Mouse (Mus musculus) liver, embryonic 14.5 days (tissue): Measurements from ENCODE around the gene Rbm34. TPM values are rescaled to one million over a fixed set of nuclear protein-coding genes. Genes with fewer than 3 reads are reported as not detected.
"Not testable (repeated sequence)": the region's sequence is repeated elsewhere in the genome, so short reads cannot be mapped to it uniquely, and the experiment has no call there.

Experiments used
- ATAC-seq: fragments of 200-750 bp; cut with Nextera tagmentation; 2 replicates; pipeline ENCODE4 v1.8.0; 2017; ENCODE audit warnings: moderate number of reproducible peaks, mild to moderate bottlenecking, moderate library complexity; ENCODE audit not compliant: insufficient read depth
- DNase-seq, 3 experiments: peaks; one replicate each; pipeline ENCODE4 v3.0.0-alpha.2; 2012 to 2013; ENCODE audit warnings: low read depth in 3 of 3, low spot score in 3 of 3
- H3K27ac ChIP-seq: fragments of 300-500 bp; sonication (generic); 2 replicates; pipeline ENCODE4 v1.5.1; 2014; ENCODE audit warnings: moderate library complexity, mild to moderate bottlenecking, control low read depth, inconsistent platforms
- H3K27me3 ChIP-seq: fragments of 300-500 bp; sonication (generic); 2 replicates; pipeline ENCODE4 v1.6.1; 2014; ENCODE audit warnings: mild to moderate bottlenecking, low read length, moderate library complexity; ENCODE audit not compliant: control insufficient read depth, insufficient read depth
- H3K36me3 ChIP-seq: fragments of 300-500 bp; sonication (generic); replicated peaks from 2 replicates; pipeline ENCODE4 v1.6.1; 2014; ENCODE audit warnings: low read depth; ENCODE audit not compliant: control insufficient read depth, insufficient read depth
- H3K4me1 ChIP-seq, 2 experiments: fragments of 200-500 bp in 1 of 2; fragments of 300-500 bp in 1 of 2; sonication (generic) in 1 of 2; replicated peaks; 2 replicates each; pipeline ENCODE4 v1.6.1; 2012 to 2014; ENCODE audit warnings: antibody characterized with exemption in 1 of 2, inconsistent platforms in 1 of 2, low read length in 1 of 2; ENCODE audit not compliant: control insufficient read depth in 2 of 2, insufficient read depth in 2 of 2
- H3K4me2 ChIP-seq: fragments of 300-500 bp; sonication (generic); 2 replicates; pipeline ENCODE4 v1.6.1; 2014; ENCODE audit warnings: low read depth, mild to moderate bottlenecking, control low read depth, moderate library complexity
- H3K4me3 ChIP-seq, 2 experiments: fragments of 200-500 bp in 1 of 2; fragments of 300-500 bp in 1 of 2; sonication (generic) in 1 of 2; 2 replicates each; pipeline ENCODE4 v1.5.1; 2012 to 2014; ENCODE audit warnings: low read depth in 2 of 2, low read length in 2 of 2, mild to moderate bottlenecking in 2 of 2, control low read depth in 1 of 2, inconsistent platforms in 1 of 2, moderate library complexity in 1 of 2; ENCODE audit not compliant: insufficient read depth in 1 of 2
- H3K9ac ChIP-seq: fragments of 300-500 bp; sonication (generic); replicated peaks from 2 replicates; pipeline ENCODE4 v1.6.1; 2014; ENCODE audit warnings: mild to moderate bottlenecking, control low read depth, moderate library complexity
- H3K9me3 ChIP-seq: fragments of 300-500 bp; sonication (generic); 2 replicates; pipeline ENCODE4 v1.6.1; 2016; ENCODE audit warnings: low read length, mixed read lengths; ENCODE audit not compliant: control insufficient read depth
- CTCF ChIP-seq: IDR thresholded peaks from 2 replicates; pipeline ENCODE4 v1.5.1; 2016; ENCODE audit warnings: antibody characterized with exemption, low read depth, control low read depth
- EP300 ChIP-seq: IDR thresholded peaks from 2 replicates; pipeline ENCODE4 v1.6.1; 2016; ENCODE audit warnings: antibody characterized with exemption, low read depth
- WGBS: fragments of 180-500 bp; shearing (Covaris S2); extraction: QIAGEN DNeasy Blood & Tissue Kit; methylation state at CpG from one replicate; pipeline ENCODE4 v1.1.7; 2014; ENCODE audit not compliant: insufficient replicate concordance; 5-methylcytosine and 5-hydroxymethylcytosine counted together
- polyA plus RNA-seq, 2 experiments: library from polyadenylated mRNA; depleted of rRNA in 1 of 2; stranded (reverse) in 1 of 2; unstranded in 1 of 2; fragments of >200 nt; fragmentation: Nextera tagmentation in 1 of 2; extraction: Ambion mirVana in 1 of 2; gene quantifications; 2 replicates each; pipeline versions ENCODE4 v1.2.1 to v1.2.3; 2012 to 2014

The Rbm34 gene
- polyA plus RNA-seq, 2 experiments, result 5.2 to 9.6 TPM

DNA sequence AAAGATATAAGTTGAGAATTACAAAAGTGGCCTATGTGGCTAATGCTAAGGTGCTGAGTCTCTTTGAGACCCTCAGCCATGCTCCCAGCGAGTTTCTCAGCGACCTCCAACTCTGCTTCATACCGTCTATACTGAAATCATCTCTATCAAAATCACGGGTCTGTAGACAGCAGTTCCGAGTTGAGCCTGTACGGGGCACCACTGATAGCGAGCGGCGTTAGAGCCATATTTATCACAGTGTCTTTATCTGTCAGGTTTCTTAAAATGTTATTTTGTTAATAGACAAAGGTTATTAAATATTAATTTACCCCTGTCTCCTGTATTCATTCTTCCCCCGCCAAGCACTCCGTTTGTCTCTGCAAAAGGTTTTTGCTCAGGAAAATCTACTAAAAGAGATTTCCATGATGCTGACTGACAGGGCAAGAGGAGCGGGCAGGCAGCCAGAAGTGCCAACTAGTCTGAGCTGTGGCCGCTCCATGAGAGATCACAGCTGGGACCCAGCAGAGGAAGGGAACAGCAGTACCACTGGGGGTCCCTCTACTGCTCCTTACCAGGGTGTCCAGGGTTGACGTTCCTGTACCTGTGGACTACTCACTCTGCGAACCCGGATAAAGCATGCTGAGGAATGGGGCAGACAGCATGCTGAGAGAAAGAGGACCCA is 17.6 kb upstream of the Rbm34 start:
- TF ChIP-seq CTCF (no peak), EP300 (no peak)
- H3K4me3 ChIP-seq, result no peak overlapping the region
- ATAC-seq, result no peak
- no peak for DNase-seq
- H3K4me1 ChIP-seq, result no peaks in the 10 kb centered on the region
- no peaks in the 10 kb centered on the region for H3K36me3 ChIP-seq
- H3K9me3 ChIP-seq, result no peaks in the 10 kb centered on the region
- no peak overlapping the region for H3K27ac ChIP-seq
- H3K4me2 ChIP-seq, result no peak overlapping the region
- 50% methylated on average over 16 of the region's 16 CpGs for WGBS
- no peak overlapping the region for H3K9ac ChIP-seq
- no peaks in the 10 kb centered on the region for H3K27me3 ChIP-seq

DNA sequence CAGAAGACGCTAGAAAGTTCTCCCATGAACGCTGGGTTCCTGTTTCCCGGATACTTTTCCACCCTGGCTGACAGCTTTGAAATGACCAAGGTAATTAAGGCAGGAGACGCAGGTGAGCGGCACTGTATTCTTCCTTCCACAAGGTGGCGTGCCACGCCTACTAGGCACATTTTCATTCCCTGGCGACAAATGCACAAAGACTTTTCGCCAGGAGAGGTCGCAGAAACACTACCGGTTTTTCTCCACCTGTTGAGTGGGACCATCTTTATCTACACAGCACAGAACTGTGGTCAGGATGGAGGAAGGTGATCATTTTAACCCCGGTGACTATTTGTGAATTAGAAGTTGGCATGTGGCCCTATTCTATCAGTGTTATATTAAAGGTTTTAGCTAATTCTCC is 15.6 kb upstream of the Rbm34 start:
- TF ChIP-seq CTCF, result peak; percentile 95
- no peak for TF ChIP-seq EP300
- DNase-seq, result peak; percentile 40 to 57 (median 50)
- peak; percentile 60 for ATAC-seq
- no peak overlapping the region for H3K9ac ChIP-seq
- H3K9me3 ChIP-seq, result no peaks in the 10 kb centered on the region
- H3K27ac ChIP-seq, result no peak overlapping the region
- no peak overlapping the region for H3K4me3 ChIP-seq
- no peaks in the 10 kb centered on the region for H3K36me3 ChIP-seq
- H3K4me2 ChIP-seq, result no peak overlapping the region
- no peaks in the 10 kb centered on the region for H3K4me1 ChIP-seq
- H3K27me3 ChIP-seq, result no peaks in the 10 kb centered on the region
- under 1% methylated on average over 12 of the region's 12 CpGs for WGBS

DNA sequence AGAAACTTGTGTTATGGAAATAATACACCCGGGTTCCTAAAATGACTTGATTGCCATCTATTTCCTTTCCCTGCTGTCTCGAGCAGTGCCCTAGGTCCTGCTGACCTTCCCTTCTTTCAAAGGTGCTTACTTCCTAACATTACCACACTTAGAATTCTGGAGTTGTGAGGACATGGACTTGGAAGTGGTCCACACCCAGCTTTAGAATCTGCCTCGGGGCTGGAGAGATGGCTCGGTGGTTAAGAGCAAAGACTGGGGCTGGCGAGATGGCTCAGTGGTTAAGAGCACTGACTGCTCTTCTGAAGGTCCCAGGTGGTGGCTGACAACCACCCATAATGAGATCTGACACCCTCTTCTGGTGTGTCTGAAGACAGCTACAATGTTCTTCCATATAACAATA is 9.2 kb upstream of the Rbm34 start:
- ATAC-seq (no peak), DNase-seq (no peak)
- Histone ChIP-seq H3K4me1 (0 out of 4 replicates have a peak, but pooled peaks cover 0 to 4% of the 10 kb centered on the region in 2 experiments), H3K27ac (no peak overlapping the region), H3K9me3 (no peaks in the 10 kb centered on the region), H3K9ac (no peak overlapping the region), H3K4me2 (no peak overlapping the region), H3K27me3 (peaks cover 3% of the 10 kb centered on the region), H3K36me3 (no peaks in the 10 kb centered on the region), H3K4me3 (no peak overlapping the region)
- 40% methylated on average over 5 of the region's 5 CpGs for WGBS
- TF ChIP-seq CTCF, result no peak
- no peak for TF ChIP-seq EP300

GRCm38 (mm10) chr8:126979091-126979920 is 8.4 kb upstream of the Rbm34 start:
- H3K4me1 ChIP-seq, result peaks cover 0 to 7% of the 10 kb centered on the region in 2 experiments; a peak in 2 of 4 replicates
- TF ChIP-seq EP300 (no peak), CTCF (no peak)
- H3K36me3 ChIP-seq, result no peaks in the 10 kb centered on the region
- no peaks in the 10 kb centered on the region for H3K9me3 ChIP-seq
- WGBS, result 18% methylated on average over 27 of the region's 27 CpGs
- DNase-seq (no peak), ATAC-seq (no peak)
- peaks cover 3% of the 10 kb centered on the region for H3K27me3 ChIP-seq
- no peak overlapping the region for H3K9ac ChIP-seq
- H3K4me2 ChIP-seq, result peak overlapping the region; percentile 38
- H3K27ac ChIP-seq, result no peak overlapping the region
- peak overlapping the region; percentile 8 to 51; a peak in 2 of 4 replicates for H3K4me3 ChIP-seq

DNA sequence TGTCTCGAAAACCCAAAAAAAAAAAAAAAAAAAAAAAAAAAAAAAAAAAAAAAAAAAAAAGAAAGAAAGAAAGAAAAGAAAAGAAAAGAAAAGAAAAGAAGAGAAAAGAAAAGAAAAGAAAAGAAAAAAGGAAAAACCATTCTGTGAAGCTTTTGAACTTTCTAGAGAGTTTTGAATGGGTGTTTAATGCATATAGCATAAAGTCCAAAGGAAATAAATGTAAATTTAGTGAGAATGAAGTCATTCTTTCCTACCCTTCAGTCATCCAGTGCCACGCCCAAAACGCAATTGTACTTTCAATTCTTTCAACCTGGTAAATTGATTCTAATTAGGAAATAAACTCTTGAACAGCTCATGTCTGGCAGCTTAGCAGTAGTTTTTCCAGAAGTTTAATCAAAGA is 7.7 kb upstream of the Rbm34 start:
- not testable (repeated sequence) for H3K36me3 ChIP-seq, DNase-seq, H3K9me3 ChIP-seq, H3K27ac ChIP-seq, H3K9ac ChIP-seq, ATAC-seq, H3K27me3 ChIP-seq
- peak overlapping the region; percentile 38 for H3K4me2 ChIP-seq
- H3K4me1 ChIP-seq, result peaks cover 0 to 13% of the 10 kb centered on the region in 2 experiments; a peak in 3 of 4 replicates
- H3K4me3 ChIP-seq, result peak overlapping the region in 1 of 2 experiments; percentile 3; a peak in 1 of 4 replicates
- 40% methylated on average over 2 of the region's 3 CpGs for WGBS
